Mouse (Mus musculus) neural tube, embryonic 11.5 days (tissue): ENCODE results near the gene Rpap3. TPM values are rescaled to one million over a fixed set of nuclear protein-coding genes. Genes with fewer than 3 reads are reported as not detected.

Experiments used
- ATAC-seq: fragments of 200-750 bp; cut with Nextera tagmentation; 2 replicates; pipeline ENCODE4 v1.8.0; 2017; ENCODE audit warnings: moderate number of reproducible peaks, mild to moderate bottlenecking, moderate TSS enrichment, moderate library complexity; ENCODE audit not compliant: insufficient read depth, low FRiP score, low TSS enrichment
- DNase-seq: peaks from one replicate; pipeline ENCODE4 v3.0.0-alpha.2; 2015; ENCODE audit warnings: low spot score
- H3K27ac ChIP-seq: fragments of 300-500 bp; sonication (generic); 2 replicates; pipeline ENCODE4 v1.5.1; 2014; ENCODE audit warnings: low read depth, mild to moderate bottlenecking, low read length
- H3K27me3 ChIP-seq: fragments of 300-500 bp; sonication (generic); 2 replicates; pipeline ENCODE4 v1.6.1; 2014; ENCODE audit warnings: mild to moderate bottlenecking, low read length, mixed read lengths; ENCODE audit not compliant: control insufficient read depth, insufficient read depth
- H3K36me3 ChIP-seq: fragments of 300-500 bp; sonication (generic); 2 replicates; pipeline ENCODE4 v1.6.1; 2014; ENCODE audit warnings: mild to moderate bottlenecking, low read length, moderate library complexity, mixed read lengths; ENCODE audit not compliant: control insufficient read depth, insufficient read depth
- H3K4me1 ChIP-seq: fragments of 300-500 bp; sonication (generic); 2 replicates; pipeline ENCODE4 v1.6.1; 2014; ENCODE audit warnings: low read length, mixed read lengths; ENCODE audit not compliant: control insufficient read depth, insufficient read depth
- H3K4me2 ChIP-seq: fragments of 300-500 bp; sonication (generic); 2 replicates; pipeline ENCODE4 v1.6.1; 2014; ENCODE audit warnings: low read depth, mild to moderate bottlenecking, moderate library complexity
- H3K4me3 ChIP-seq: fragments of 300-500 bp; sonication (generic); 2 replicates; pipeline ENCODE4 v1.5.1; 2014; ENCODE audit warnings: low read depth, low read length
- H3K9ac ChIP-seq: fragments of 300-500 bp; sonication (generic); 2 replicates; pipeline ENCODE4 v1.6.1; 2014; ENCODE audit warnings: mild to moderate bottlenecking, low read length
- H3K9me3 ChIP-seq: fragments of 300-500 bp; sonication (generic); 2 replicates; pipeline ENCODE4 v1.6.1; 2016; ENCODE audit warnings: low read length; ENCODE audit not compliant: control insufficient read depth
- WGBS: fragments of 180-500 bp; shearing (Covaris S2); extraction: QIAGEN DNeasy Blood & Tissue Kit; methylation state at CpG from one replicate; pipeline ENCODE4 v1.1.7; 2014; 5-methylcytosine and 5-hydroxymethylcytosine counted together
- polyA plus RNA-seq: library from polyadenylated mRNA; unstranded; fragments of >200 nt; fragmentation: Nextera tagmentation; extraction: Ambion mirVana; gene quantifications from 2 replicates; pipeline ENCODE4 v1.2.1, GENCODE M21; 2014

The Rpap3 gene
- polyA plus RNA-seq, 1 experiment from 2014 or later, result 43.6 TPM

GRCm38 (mm10) chr15:97719494-97719893, 13.9 kb upstream of the Rpap3 start:
- no peaks in the 10 kb centered on the region for H3K27me3 ChIP-seq
- no peak overlapping the region for H3K4me2 ChIP-seq
- peaks cover 4% of the 10 kb centered on the region; the same call in 1 of the 2 replicates for H3K4me1 ChIP-seq
- 91% methylated on average over 12 of the region's 12 CpGs for WGBS
- ATAC-seq (no peak), DNase-seq (no peak)
- H3K36me3 ChIP-seq, result no peaks in the 10 kb centered on the region
- no peak overlapping the region for H3K9ac ChIP-seq
- H3K9me3 ChIP-seq, result no peaks in the 10 kb centered on the region
- no peak overlapping the region for H3K4me3 ChIP-seq
- no peak overlapping the region for H3K27ac ChIP-seq

- Histone ChIP-seq H3K4me3 (no peak overlapping the region), H3K9me3 (no peaks in the 10 kb centered on the region), H3K27ac (no peak overlapping the region), H3K9ac (no peak overlapping the region), H3K36me3 (no peaks in the 10 kb centered on the region), H3K4me1 (peaks cover 4% of the 10 kb centered on the region; the same call in 1 of the 2 replicates), H3K4me2 (no peak overlapping the region), H3K27me3 (no peaks in the 10 kb centered on the region)
- ATAC-seq (no peak), DNase-seq (no peak)
- 83% methylated on average over 8 of the region's 8 CpGs for WGBS
These were observed 13.0 kb upstream of the Rpap3 start for GRCm38 (mm10) chr15:97718535-97719155.

- ATAC-seq (no peak), DNase-seq (peak; percentile 62)
- 35% methylated on average over 12 of the region's 12 CpGs for WGBS
- H3K27ac ChIP-seq, result no peak overlapping the region
- H3K27me3 ChIP-seq, result no peaks in the 10 kb centered on the region
- H3K4me3 ChIP-seq, result no peak overlapping the region
- no peaks in the 10 kb centered on the region for H3K9me3 ChIP-seq
- peaks cover 4% of the 10 kb centered on the region; the same call in 1 of the 2 replicates for H3K4me1 ChIP-seq
- no peaks in the 10 kb centered on the region for H3K36me3 ChIP-seq
- H3K9ac ChIP-seq, result no peak overlapping the region
- H3K4me2 ChIP-seq, result no peak overlapping the region
These were observed 12.4 kb upstream of the Rpap3 start for GRCm38 (mm10) chr15:97717861-97718534.

GRCm38 (mm10) chr15:97716782-97717181, 11.2 kb upstream of the Rpap3 start:
- Histone ChIP-seq H3K4me2 (no peak overlapping the region), H3K9me3 (no peaks in the 10 kb centered on the region), H3K36me3 (no peaks in the 10 kb centered on the region), H3K27ac (no peak overlapping the region), H3K4me3 (no peak overlapping the region), H3K4me1 (peaks cover 4% of the 10 kb centered on the region; the same call in 1 of the 2 replicates), H3K9ac (no peak overlapping the region), H3K27me3 (no peaks in the 10 kb centered on the region)
- 91% methylated on average over 11 of the region's 11 CpGs for WGBS
- no peak for DNase-seq
- ATAC-seq, result no peak

GRCm38 (mm10) chr15:97715734-97716133, 10.1 kb upstream of the Rpap3 start:
- DNase-seq, result no peak
- WGBS, result 93% methylated on average over 1 of the region's 1 CpGs

GRCm38 (mm10) chr15:97715083-97715482, 9.5 kb upstream of the Rpap3 start:
- no peak for ATAC-seq
- no peaks in the 10 kb centered on the region for H3K27me3 ChIP-seq

More at GRCm38 (mm10) chr15:97715734-97716133, 10.1 kb upstream of the Rpap3 start:
- H3K9ac ChIP-seq, result no peak overlapping the region
- no peak overlapping the region for H3K4me3 ChIP-seq
- no peak for ATAC-seq
- no peaks in the 10 kb centered on the region for H3K9me3 ChIP-seq
- no peak overlapping the region for H3K4me2 ChIP-seq
- no peaks in the 10 kb centered on the region for H3K36me3 ChIP-seq
- no peak overlapping the region for H3K27ac ChIP-seq
- no peaks in the 10 kb centered on the region for H3K4me1 ChIP-seq
- H3K27me3 ChIP-seq, result no peaks in the 10 kb centered on the region

GRCm38 (mm10) chr15:97712546-97712945, 6.9 kb upstream of the Rpap3 start:
- Histone ChIP-seq H3K4me3 (no peak overlapping the region), H3K27ac (no peak overlapping the region), H3K4me1 (no peaks in the 10 kb centered on the region), H3K27me3 (no peaks in the 10 kb centered on the region), H3K9ac (no peak overlapping the region), H3K4me2 (no peak overlapping the region), H3K9me3 (no peaks in the 10 kb centered on the region), H3K36me3 (no peaks in the 10 kb centered on the region)
- DNase-seq (no peak), ATAC-seq (no peak)
- WGBS, result 66% methylated on average over 6 of the region's 6 CpGs

More at GRCm38 (mm10) chr15:97715083-97715482, 9.5 kb upstream of the Rpap3 start:
- Histone ChIP-seq H3K4me1 (no peaks in the 10 kb centered on the region), H3K9me3 (no peaks in the 10 kb centered on the region), H3K27ac (no peak overlapping the region), H3K4me2 (no peak overlapping the region), H3K9ac (no peak overlapping the region), H3K4me3 (no peak overlapping the region), H3K36me3 (no peaks in the 10 kb centered on the region)
- 94% methylated on average over 8 of the region's 8 CpGs for WGBS
- DNase-seq, result no peak

GRCm38 (mm10) chr15:97710906-97711305, 5.3 kb upstream of the Rpap3 start:
- Histone ChIP-seq H3K27me3 (no peaks in the 10 kb centered on the region), H3K36me3 (no peaks in the 10 kb centered on the region), H3K4me3 (no peak overlapping the region), H3K4me1 (no peaks in the 10 kb centered on the region), H3K27ac (no peak overlapping the region), H3K9me3 (no peaks in the 10 kb centered on the region), H3K9ac (no peak overlapping the region), H3K4me2 (no peak overlapping the region)
- ATAC-seq (no peak), DNase-seq (peak; percentile 19)
- WGBS, result 46% methylated on average over 6 of the region's 6 CpGs

- no peak overlapping the region for H3K27ac ChIP-seq
- 90% methylated on average over 10 of the region's 10 CpGs for WGBS
- H3K9ac ChIP-seq, result no peak overlapping the region
- H3K4me2 ChIP-seq, result no peak overlapping the region
- H3K36me3 ChIP-seq, result peaks cover 3% of the 10 kb centered on the region
- no peaks in the 10 kb centered on the region for H3K4me1 ChIP-seq
- DNase-seq (no peak), ATAC-seq (no peak)
- H3K4me3 ChIP-seq, result no peak overlapping the region
- no peaks in the 10 kb centered on the region for H3K9me3 ChIP-seq
- no peaks in the 10 kb centered on the region for H3K27me3 ChIP-seq
These were observed 9.0 kb downstream of the Rpap3 start for GRCm38 (mm10) chr15:97696616-97697015.
